Mouse (Mus musculus) hematopoietic stem cell, adult 5-6 weeks (primary cell): ENCODE measurements around the gene Ksr1. TPM values are rescaled to one million over a fixed set of nuclear protein-coding genes. Genes with fewer than 3 reads are reported as not detected.

ENCODE experiments used
- ATAC-seq, 2 experiments: fragments of 125-278 bp in 1 of 2; replicated peaks in 1 of 2; 2 replicates each; pipeline ENCODE4 v1.8.0; 2016 to 2017; ENCODE audit warnings: inconsistent platforms in 2 of 2, mild to moderate bottlenecking in 2 of 2, moderate number of reproducible peaks in 2 of 2, low read depth in 1 of 2, moderate TSS enrichment in 1 of 2; ENCODE audit not compliant: low FRiP score in 2 of 2, poor library complexity in 2 of 2, severe bottlenecking in 2 of 2, insufficient read depth in 1 of 2, low TSS enrichment in 1 of 2
- total RNA-seq: library from RNA; stranded (forward); fragments of 172-1452, 232-1000 nt; gene quantifications from 2 replicates; pipeline ENCODE4 v1.2.3, GENCODE M21; 2017

Ksr1 gene
- total RNA-seq, 1 experiment from 2014 or later: 15.1 TPM

DNA sequence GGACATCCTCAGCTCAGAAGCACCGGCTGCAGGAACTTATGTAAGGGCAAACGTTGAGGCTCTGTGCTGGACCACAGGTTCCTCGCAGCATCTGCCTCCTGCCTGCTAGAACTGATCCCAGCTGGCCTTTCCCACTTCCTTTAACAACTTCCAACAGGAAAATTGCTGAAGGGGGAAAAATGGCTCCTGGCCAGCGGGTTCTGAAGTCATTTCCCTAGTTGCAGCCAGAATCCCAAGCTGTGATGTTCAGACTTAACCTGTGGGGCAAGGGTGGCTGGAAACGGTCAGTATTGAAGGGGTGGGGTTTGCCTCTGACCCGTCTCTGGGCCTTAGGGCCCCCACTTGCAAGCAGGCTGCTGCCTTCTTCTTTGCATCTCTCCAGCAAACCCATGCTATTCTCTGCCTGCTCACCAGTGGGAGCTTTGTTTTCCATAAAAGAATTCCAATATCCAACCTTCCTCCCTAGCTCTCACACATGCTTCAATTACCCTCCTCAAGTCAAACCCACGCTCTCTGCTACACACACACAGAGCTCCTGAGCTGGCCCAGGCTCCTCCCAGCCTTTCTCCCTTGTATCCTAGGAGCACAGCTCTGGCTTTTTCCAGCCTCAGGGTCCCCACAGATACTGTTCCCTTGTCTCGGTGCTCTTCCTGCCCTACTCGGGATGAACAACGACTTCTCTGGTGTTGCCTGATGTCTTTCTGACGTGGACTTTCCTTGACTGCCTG lies 80.6 kb downstream of the Ksr1 start:
- ATAC-seq: no peak

DNA sequence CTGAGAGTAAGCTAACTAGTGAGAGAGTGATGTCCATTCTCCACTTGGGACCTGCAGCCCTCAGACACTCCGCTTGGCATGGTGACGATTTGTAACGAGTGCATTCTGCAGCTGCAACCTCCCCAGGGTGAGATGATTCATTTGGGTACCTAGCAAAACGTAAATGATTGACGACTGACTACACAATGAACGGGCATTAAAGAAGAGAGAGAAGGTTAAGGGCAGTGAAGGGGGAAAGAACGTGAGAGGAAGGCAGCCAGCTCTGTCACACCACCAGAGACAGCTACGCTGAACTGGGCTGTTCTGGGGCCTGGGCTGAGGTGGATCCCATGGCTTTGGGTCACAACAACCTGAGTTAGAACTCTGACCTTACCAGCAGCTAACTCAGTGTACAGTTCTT lies 81.9 kb downstream of the Ksr1 start:
- no peak for ATAC-seq

DNA sequence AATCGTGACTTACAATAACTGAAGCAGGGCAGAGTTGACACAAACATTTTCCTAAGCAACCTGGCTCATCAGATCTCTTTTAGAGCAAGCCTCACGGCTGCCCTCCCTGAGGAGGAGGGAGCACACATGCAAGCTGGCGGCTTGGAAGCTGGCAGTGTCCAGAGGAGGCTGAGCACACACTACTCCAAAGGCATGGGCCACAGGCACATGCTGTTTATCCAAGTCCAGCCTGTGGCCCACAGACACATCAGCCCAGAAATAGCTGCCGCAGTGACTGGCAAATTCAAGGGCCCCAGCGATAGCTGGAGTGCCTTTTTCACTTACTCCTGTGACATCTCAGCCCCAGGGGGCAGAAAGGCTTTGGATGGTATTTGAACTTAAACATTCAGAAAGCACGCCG lies 82.6 kb downstream of the Ksr1 start:
- no peak for ATAC-seq

DNA sequence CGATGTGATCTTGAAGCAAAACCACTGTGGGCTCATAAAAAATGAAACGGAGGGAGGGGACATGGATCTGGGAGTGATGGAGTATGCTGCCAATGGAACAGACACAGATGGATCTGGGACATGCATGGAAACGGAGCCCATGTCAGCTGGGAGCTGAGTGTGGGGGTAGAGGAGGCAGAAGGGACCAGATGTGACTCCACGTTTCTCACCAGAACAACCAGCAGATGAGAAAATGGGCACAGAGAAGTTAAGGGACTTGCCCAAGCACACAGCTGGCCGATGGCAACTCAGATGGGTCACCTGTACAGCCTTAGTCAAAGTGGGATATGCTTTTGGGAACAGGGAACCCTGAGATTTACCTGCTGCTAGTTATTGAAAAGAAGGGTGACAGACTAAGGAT lies 83.3 kb downstream of the Ksr1 start:
- ATAC-seq: no peak

DNA sequence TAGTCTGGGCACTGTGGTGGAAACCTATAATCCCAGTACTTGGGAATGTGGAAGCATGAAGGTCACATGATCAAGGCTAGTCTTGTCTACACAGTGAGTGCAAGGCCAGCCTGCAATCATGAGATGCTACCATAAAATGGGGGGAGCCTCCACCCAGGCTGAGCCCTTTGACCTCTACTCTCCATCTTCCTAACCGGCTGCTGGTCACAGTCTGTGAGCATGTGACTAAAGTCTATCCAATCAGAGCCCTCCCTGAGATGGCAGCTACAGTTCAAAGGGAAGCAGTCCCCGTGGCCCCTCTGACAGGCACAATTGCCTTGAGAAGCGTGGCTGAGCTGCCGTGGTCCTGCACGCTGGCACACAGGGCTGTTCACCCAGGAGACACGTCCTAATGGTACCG lies 84.4 kb downstream of the Ksr1 start:
- no peak for ATAC-seq

GRCm38 (mm10) chr11:79059850-79060249 lies 86.4 kb downstream of the Ksr1 start:
- no peak for ATAC-seq

DNA sequence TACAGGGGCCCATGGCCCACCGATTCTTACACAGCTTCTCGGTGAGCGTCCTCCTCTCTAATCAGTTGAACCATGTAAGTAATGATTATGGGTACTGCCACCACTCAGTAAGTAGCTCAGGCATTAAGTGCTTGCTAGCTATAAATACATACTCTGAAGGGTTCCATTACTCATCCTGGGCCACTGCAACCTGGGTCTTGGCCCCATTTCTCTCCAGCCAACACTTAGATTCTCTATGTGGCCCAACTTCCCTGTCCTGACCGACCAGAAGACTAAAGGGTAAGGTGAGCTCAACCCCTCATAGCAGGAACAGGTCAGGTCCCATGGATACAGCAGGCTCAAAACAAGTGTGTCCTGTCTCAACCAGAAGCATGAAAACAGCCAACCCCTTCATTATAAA lies 87.1 kb downstream of the Ksr1 start:
- no peak for ATAC-seq

GRCm38 (mm10) chr11:79058610-79059009 lies 87.6 kb downstream of the Ksr1 start:
- no peak for ATAC-seq

- ATAC-seq: no peak
These were observed 88.4 kb downstream of the Ksr1 start for GRCm38 (mm10) chr11:79057809-79058208.

GRCm38 (mm10) chr11:79056891-79057290 lies 89.3 kb downstream of the Ksr1 start:
- ATAC-seq: peak; percentile 17 to 57; a peak in 3 of 4 replicates

GRCm38 (mm10) chr11:79056027-79056426 lies 90.2 kb downstream of the Ksr1 start:
- ATAC-seq: no peak

DNA sequence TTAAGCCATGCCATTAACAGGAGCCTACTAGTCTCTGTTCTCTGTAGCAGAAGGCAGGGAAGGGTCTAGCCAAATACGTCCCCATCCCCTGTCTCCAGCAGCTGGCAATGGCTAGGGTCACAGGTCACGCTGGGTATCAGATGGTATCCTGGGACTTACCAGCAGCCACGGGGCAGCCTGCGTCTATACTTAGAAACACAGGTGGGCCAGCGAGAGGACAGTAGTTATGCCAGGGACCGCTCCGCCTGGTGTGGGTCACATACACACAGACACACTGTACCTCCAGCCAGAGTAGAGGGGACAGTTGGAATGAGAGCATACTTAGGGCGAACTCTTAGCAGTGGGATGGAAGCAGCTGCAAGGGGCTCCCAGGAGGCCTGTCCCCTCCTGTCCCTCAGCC lies 91.0 kb downstream of the Ksr1 start:
- no peak for ATAC-seq

DNA sequence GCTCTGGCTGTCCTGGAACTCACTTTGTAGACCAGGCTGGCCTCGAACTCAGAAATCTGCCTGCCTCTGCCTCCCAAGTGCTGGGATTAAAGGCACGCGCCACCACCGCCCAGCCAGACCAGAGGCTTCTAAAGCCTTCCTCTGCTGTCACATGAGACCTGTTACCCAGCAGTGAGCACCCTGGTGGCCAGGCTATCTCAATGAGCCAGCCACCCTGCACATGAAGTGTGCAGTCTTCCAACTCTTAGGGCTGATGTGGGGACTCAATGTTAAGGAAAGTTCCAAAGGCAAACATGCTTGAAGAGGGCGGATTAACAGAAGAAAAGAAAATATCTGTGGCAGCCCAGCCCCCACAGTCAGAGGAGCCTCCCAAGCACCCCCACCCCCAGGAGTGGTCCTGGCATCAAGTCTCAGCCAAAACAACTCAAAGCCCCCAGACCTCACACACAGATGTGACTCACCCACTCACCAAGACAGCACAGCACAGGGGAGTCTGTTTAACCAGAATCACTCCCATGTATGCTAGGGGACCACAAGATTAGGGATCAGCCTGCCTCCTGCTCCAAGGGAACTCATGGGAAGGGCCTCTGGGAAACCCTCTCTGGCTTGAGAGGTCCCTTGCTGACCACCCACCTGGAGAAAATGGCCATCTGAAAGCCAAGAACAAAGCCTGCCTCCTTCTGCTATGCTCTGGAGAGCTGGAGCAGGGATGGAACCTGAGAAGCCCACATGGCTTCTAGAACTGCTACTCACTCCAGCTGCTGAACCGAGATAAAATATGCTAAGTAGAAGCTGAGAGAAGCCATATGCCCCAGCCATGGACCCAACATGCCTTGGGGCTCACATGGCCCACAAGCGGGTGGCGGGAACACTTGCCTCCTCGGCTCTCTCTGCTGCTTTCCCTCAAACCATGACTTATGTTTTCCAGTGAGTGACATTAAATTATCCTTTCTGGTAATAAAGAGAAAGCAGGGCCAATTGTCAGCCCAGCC lies 91.8 kb downstream of the Ksr1 start:
- ATAC-seq: no peak

GRCm38 (mm10) chr11:79053437-79053836 lies 92.8 kb downstream of the Ksr1 start:
- no peak for ATAC-seq

DNA sequence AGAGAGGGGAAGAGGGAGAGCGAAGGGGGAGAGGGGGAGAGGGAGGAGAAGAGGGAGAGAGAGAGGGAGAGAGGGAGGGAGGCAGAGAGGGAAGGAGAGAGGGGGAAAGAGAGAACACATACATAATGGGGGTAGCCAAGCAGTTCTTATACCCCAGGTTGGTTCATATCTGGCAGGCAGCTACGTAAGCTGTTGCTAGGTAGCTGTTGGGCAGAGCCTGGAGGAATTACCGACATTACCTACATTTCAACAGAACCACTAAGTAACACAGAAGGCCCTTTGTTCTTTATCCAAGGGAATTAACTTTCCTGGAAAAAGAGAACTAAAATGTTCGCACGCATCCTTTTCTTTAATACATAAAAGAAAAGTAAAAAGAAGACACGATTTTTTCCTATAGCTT lies 93.4 kb downstream of the Ksr1 start:
- ATAC-seq: no peak

DNA sequence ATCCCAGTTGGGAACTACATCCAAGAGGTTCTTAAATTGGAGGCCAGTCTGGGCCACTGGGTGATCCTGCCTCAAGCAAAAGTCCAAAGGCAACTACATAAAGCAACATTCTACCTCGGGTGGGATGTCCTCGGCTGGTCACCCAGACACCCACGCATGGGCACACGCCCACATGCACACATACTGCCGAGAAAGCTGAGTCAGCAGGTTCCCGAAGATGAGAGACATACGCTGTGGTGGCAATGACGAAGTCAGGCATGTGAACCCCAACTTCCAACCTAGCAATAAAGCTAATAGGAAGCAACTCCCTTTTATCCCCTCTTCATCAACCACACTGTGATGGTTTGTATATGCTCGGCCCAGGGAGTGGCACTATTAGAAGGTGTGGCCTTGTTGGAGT lies 94.7 kb downstream of the Ksr1 start:
- peak in 1 of 2 experiments; percentile 4; a peak in 1 of 4 replicates for ATAC-seq

GRCm38 (mm10) chr11:79050781-79051507 lies 95.3 kb downstream of the Ksr1 start:
- peak; percentile 57 to 78 for ATAC-seq

GRCm38 (mm10) chr11:79048906-79049305 lies 97.3 kb downstream of the Ksr1 start:
- ATAC-seq: no peak
